In genomic region chr3:115819401-115820138, GRCm38 (mm10) we compare ENCODE assay signal across 11 mouse cellular contexts.
DNase-seq lines count a peak whose midpoint lies in the region; ATAC-seq and TF ChIP-seq lines count a peak whose summit lies in the region.
"Had no signal": no experiment of that assay in that cellular context is flagged by ENCODE, and none has a peak within 500 bp of the region (broad histone marks: within the 10 kb centered on the region; RNA-seq: fewer than 3 reads in every experiment).

No protein-coding gene starts in this region.

- H3K9ac ChIP-seq in midbrain, embryonic 13.5 days (replicated peaks): no peak overlapping the region
- H3K9ac ChIP-seq in midbrain, postnatal 0 days (replicated peaks; ENCODE audit: low read length, poor library complexity, severe bottlenecking): no peak overlapping the region
- no peak overlapping the region for H3K9ac ChIP-seq in heart, embryonic 15.5 days
- no peak overlapping the region for H3K9ac ChIP-seq in liver, embryonic 16.5 days (ENCODE audit: low read depth, low read length)
- H3K9ac ChIP-seq: forebrain, postnatal 0 days; midbrain, embryonic 12.5 days had no signal

- ATAC-seq in midbrain, embryonic 13.5 days: 0 out of 2 replicates have a peak, but pooled peaks have one; percentile 58
- ATAC-seq in midbrain, postnatal 0 days (ENCODE audit: low FRiP score): no peak
- ATAC-seq in heart, embryonic 15.5 days (replicated peaks; ENCODE audit: insufficient number of reproducible peaks, insufficient read depth, low FRiP score, low read depth): peak; percentile 84
- ATAC-seq in liver, embryonic 16.5 days (ENCODE audit: low read depth): no peak
- ATAC-seq: forebrain, postnatal 0 days had no signal

- no peak for DNase-seq in midbrain, postnatal 0 days (ENCODE audit: low spot score)
- DNase-seq in MEL-GATA-1-ER (ENCODE audit: extremely low read depth, low read depth): peak; percentile 89
- DNase-seq in urinary bladder, adult 2 months (ENCODE audit: low spot score): no peak
- no peak for DNase-seq in frontal cortex, postnatal 36 days (ENCODE audit: low spot score in 2 of 2)
- no peak for DNase-seq in retina, embryonic 14.5 days (ENCODE audit: low spot score)
- DNase-seq: forebrain, postnatal 0 days; kidney, adult 11 months had no signal

- TF ChIP-seq CTCF in midbrain, postnatal 0 days (IDR thresholded peaks at IDR 0.05): no peak

- H3K27me3 ChIP-seq in midbrain, embryonic 13.5 days: no peaks in the 10 kb centered on the region
- H3K27me3 ChIP-seq in midbrain, postnatal 0 days (ENCODE audit: insufficient read depth, low read length): no peaks in the 10 kb centered on the region
- no peaks in the 10 kb centered on the region for H3K27me3 ChIP-seq in heart, embryonic 15.5 days
- no peaks in the 10 kb centered on the region for H3K27me3 ChIP-seq in liver, embryonic 16.5 days (ENCODE audit: control insufficient read depth, insufficient read depth, low read depth, low read length)
- H3K27me3 ChIP-seq: midbrain, embryonic 12.5 days had no signal

- H3K4me1 ChIP-seq in midbrain, embryonic 13.5 days (replicated peaks): 0 out of 2 replicates have a peak, but pooled peaks cover 3% of the 10 kb centered on the region
- 0 out of 2 replicates have a peak, but pooled peaks cover 3% of the 10 kb centered on the region for H3K4me1 ChIP-seq in midbrain, postnatal 0 days (ENCODE audit: insufficient read depth, low read length)
- H3K4me1 ChIP-seq in heart, embryonic 15.5 days (replicated peaks): peaks cover 50% of the 10 kb centered on the region
- H3K4me1 ChIP-seq in liver, embryonic 16.5 days (ENCODE audit: control insufficient read depth, low read depth, low read length): peaks cover 28% of the 10 kb centered on the region
- H3K4me1 ChIP-seq: midbrain, embryonic 12.5 days had no signal

- no peaks in the 10 kb centered on the region for H3K9me3 ChIP-seq in midbrain, embryonic 13.5 days
- no peaks in the 10 kb centered on the region for H3K9me3 ChIP-seq in midbrain, postnatal 0 days (ENCODE audit: low read length)
- no peaks in the 10 kb centered on the region for H3K9me3 ChIP-seq in heart, embryonic 15.5 days (replicated peaks)
- H3K9me3 ChIP-seq in liver, embryonic 16.5 days (replicated peaks; ENCODE audit: control insufficient read depth, low read length): no peaks in the 10 kb centered on the region
- H3K9me3 ChIP-seq: midbrain, embryonic 12.5 days had no signal

- H3K4me2 ChIP-seq in midbrain, embryonic 13.5 days (replicated peaks): no peak overlapping the region
- H3K4me2 ChIP-seq in midbrain, postnatal 0 days (ENCODE audit: low read depth, low read length, poor library complexity, severe bottlenecking): no peak overlapping the region
- H3K4me2 ChIP-seq in heart, embryonic 15.5 days: peak overlapping the region; percentile 44
- peak overlapping the region; percentile 39 for H3K4me2 ChIP-seq in liver, embryonic 16.5 days (ENCODE audit: low read depth, low read length)
- H3K4me2 ChIP-seq: midbrain, embryonic 12.5 days had no signal

- no peak overlapping the region for H3K4me3 ChIP-seq in midbrain, embryonic 13.5 days (replicated peaks)
- H3K4me3 ChIP-seq in midbrain, postnatal 0 days (ENCODE audit: low read depth, low read length): no peak overlapping the region
- no peak overlapping the region for H3K4me3 ChIP-seq in heart, embryonic 15.5 days
- H3K4me3 ChIP-seq in liver, embryonic 16.5 days (ENCODE audit: low read depth, low read length): no peak overlapping the region
- H3K4me3 ChIP-seq: midbrain, embryonic 12.5 days had no signal

- no peaks in the 10 kb centered on the region for H3K36me3 ChIP-seq in midbrain, embryonic 13.5 days
- no peaks in the 10 kb centered on the region for H3K36me3 ChIP-seq in midbrain, postnatal 0 days (ENCODE audit: insufficient read depth, low read length)
- no peaks in the 10 kb centered on the region for H3K36me3 ChIP-seq in heart, embryonic 15.5 days
- no peaks in the 10 kb centered on the region for H3K36me3 ChIP-seq in liver, embryonic 16.5 days (ENCODE audit: control insufficient read depth, insufficient read depth)
- H3K36me3 ChIP-seq: midbrain, embryonic 12.5 days had no signal

- 70% methylated on average over 7 of the region's 7 CpGs for WGBS in midbrain, embryonic 13.5 days
- WGBS in midbrain, postnatal 0 days: 52% methylated on average over 7 of the region's 7 CpGs
- 11% methylated on average over 7 of the region's 7 CpGs for WGBS in heart, embryonic 15.5 days
- WGBS in liver, embryonic 16.5 days (ENCODE audit: insufficient replicate concordance): 9% methylated on average over 7 of the region's 7 CpGs

- no peak overlapping the region for H3K27ac ChIP-seq in midbrain, embryonic 13.5 days
- no peak overlapping the region for H3K27ac ChIP-seq in midbrain, postnatal 0 days (ENCODE audit: low read depth, low read length)
- peak overlapping the region; percentile 74 for H3K27ac ChIP-seq in heart, embryonic 15.5 days
- no peak overlapping the region for H3K27ac ChIP-seq in liver, embryonic 16.5 days (ENCODE audit: low read length)
- H3K27ac ChIP-seq: midbrain, embryonic 12.5 days had no signal

Comparison
In these comparisons a context has a peak if more than half of its experiments do, and no peak if none do; other contexts are left out.
1. ATAC-seq: peak in midbrain, embryonic 13.5 days (single experiment) and heart, embryonic 15.5 days (single experiment); none in midbrain, postnatal 0 days (single experiment) and liver, embryonic 16.5 days (single experiment).
2. H3K4me2 ChIP-seq: peak in heart, embryonic 15.5 days (single experiment) and liver, embryonic 16.5 days (single experiment); none in midbrain, embryonic 13.5 days (single experiment) and midbrain, postnatal 0 days (single experiment).